Mouse (Mus musculus) neural tube, embryonic 13.5 days (tissue): ENCODE data around the gene Ptges2. TPM values are rescaled to one million over a fixed set of nuclear protein-coding genes. Genes with fewer than 3 reads are reported as not detected.
A peak's percentile ranks its signal among the peaks of the same experiment; 100 is the strongest.

Experiments
- ATAC-seq: fragments of 200-750 bp; cut with Nextera tagmentation; 2 replicates; pipeline ENCODE4 v1.8.0; 2017; ENCODE audit warnings: low read depth, mild to moderate bottlenecking, moderate TSS enrichment, moderate library complexity
- H3K27ac ChIP-seq: fragments of 300-500 bp; sonication (generic); replicated peaks from 2 replicates; pipeline ENCODE4 v1.5.1; 2015; ENCODE audit warnings: moderate library complexity, mild to moderate bottlenecking, inconsistent platforms
- H3K27me3 ChIP-seq: fragments of 300-500 bp; sonication (generic); 2 replicates; pipeline ENCODE4 v1.6.1; 2015; ENCODE audit warnings: mild to moderate bottlenecking, inconsistent platforms
- H3K36me3 ChIP-seq: fragments of 300-500 bp; sonication (generic); 2 replicates; pipeline ENCODE4 v1.6.1; 2015; ENCODE audit warnings: mild to moderate bottlenecking, inconsistent platforms
- H3K4me1 ChIP-seq: fragments of 300-500 bp; sonication (generic); replicated peaks from 2 replicates; pipeline ENCODE4 v1.6.1; 2015; ENCODE audit warnings: inconsistent platforms
- H3K4me2 ChIP-seq: fragments of 300-500 bp; sonication (generic); 2 replicates; pipeline ENCODE4 v1.6.1; 2015; ENCODE audit warnings: inconsistent platforms, mild to moderate bottlenecking, moderate library complexity
- H3K4me3 ChIP-seq: fragments of 300-500 bp; sonication (generic); 2 replicates; pipeline ENCODE4 v1.5.1; 2015; ENCODE audit warnings: mild to moderate bottlenecking, inconsistent platforms
- H3K9ac ChIP-seq: fragments of 300-500 bp; sonication (generic); 2 replicates; pipeline ENCODE4 v1.6.1; 2015; ENCODE audit warnings: moderate library complexity, mild to moderate bottlenecking, inconsistent platforms
- H3K9me3 ChIP-seq: fragments of 300-500 bp; sonication (generic); 2 replicates; pipeline ENCODE4 v1.6.1; 2016; ENCODE audit warnings: inconsistent platforms
- WGBS: fragments of 180-500 bp; shearing (Covaris S2); methylation state at CpG from one replicate; pipeline ENCODE4 v1.1.7; 2015; 5-methylcytosine and 5-hydroxymethylcytosine counted together
- polyA plus RNA-seq: library from polyadenylated mRNA; unstranded; fragments of >200 nt; fragmentation: Nextera tagmentation; extraction: Ambion mirVana; gene quantifications from 2 replicates; pipeline ENCODE4 v1.2.1, GENCODE M21; 2015

The Ptges2 gene
- polyA plus RNA-seq, 1 experiment from 2014 or later: 46.0 TPM

DNA sequence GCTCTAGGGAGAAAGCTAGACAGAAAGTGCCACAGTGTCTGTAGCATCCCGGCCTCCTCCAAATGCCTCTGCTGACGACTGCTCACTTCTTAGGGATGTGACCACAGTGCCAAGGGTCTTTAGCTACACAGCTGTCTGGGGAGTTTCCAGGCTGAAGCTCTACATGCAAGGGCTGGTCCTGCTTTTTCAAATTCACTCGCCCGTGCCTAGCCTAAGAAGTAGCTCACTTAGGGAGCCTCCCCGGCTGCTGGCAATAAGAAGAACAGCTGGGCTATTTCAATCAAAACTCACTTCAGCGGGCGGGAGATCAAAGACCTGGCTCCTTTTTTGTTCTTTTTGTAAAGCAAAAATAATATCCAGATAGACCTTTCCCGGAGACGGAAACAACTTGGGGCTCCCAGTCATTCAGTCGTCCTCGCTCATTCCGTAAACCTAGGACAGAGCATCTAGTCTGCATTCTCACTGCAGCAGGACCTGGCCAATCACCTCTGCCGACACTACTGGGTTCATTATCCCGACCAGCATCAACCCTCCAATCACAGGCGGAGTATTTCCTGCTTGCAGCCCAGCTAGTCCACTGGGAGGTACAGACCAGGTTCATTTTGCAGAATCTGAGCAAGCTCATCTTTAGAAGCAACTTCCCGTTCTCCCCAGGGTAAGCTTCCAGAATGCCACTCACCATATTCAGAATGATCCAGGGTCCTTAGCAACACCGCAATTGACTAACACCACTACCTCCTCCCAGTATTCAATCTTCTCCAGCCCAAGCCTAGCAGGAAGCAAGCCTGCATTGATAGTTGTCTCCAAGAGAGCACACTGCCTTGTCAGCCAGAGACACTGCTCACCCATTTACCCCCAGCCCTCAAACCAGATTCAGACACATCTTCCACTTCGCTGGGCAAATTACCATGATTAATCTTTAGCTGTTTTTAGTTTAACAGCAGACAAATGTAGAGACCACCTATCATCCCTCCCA is 35.3 kb downstream of the Ptges2 start:
- peaks cover 48% of the 10 kb centered on the region for H3K4me1 ChIP-seq
- peak overlapping the region; percentile 92 for H3K27ac ChIP-seq
- H3K4me3 ChIP-seq: peak overlapping the region; percentile 56
- H3K36me3 ChIP-seq: no peaks in the 10 kb centered on the region
- peak; percentile 94 for ATAC-seq
- peak overlapping the region; percentile 86 for H3K4me2 ChIP-seq
- H3K9me3 ChIP-seq: no peaks in the 10 kb centered on the region
- 6% methylated on average over 18 of the region's 18 CpGs for WGBS
- H3K9ac ChIP-seq: peak overlapping the region; percentile 84
- no peaks in the 10 kb centered on the region for H3K27me3 ChIP-seq

DNA sequence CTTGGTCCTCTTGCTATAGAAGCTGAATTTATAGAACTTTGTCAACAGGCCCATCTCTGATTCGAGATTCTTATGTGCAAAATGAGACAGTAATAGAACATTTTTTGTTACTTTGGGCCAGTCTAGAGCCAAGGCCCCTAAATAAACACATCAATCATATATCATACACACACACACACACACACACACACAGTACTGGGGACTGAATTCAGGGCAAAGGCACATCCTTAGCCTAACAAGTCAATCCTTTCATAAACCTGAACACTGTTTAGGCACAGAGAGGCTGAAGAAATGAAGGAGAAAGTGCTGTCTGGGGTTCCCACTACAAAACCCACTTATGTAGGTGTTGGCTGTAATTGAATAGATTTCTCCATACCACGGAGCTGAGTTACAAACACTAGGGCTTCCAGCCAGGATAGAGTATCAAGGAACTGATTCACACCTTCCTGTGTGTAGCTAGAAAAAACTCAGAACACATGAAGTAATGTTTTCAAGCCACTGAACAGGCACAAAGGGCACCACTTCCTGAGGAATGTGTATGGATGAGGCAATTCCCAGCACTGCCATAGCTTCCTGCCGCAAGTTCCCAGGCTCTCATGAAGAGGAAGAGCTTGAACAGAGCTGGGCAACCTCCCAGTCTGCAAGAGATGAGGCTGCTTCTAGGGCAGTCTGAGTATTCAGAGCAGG is 41.1 kb downstream of the Ptges2 start:
- H3K27ac ChIP-seq: peak overlapping the region; percentile 77
- H3K4me1 ChIP-seq: peaks cover 52% of the 10 kb centered on the region
- H3K4me3 ChIP-seq: no peak overlapping the region
- peak; percentile 79 for ATAC-seq
- 56% methylated on average over 3 of the region's 3 CpGs for WGBS
- no peaks in the 10 kb centered on the region for H3K36me3 ChIP-seq
- no peak overlapping the region for H3K4me2 ChIP-seq
- H3K9me3 ChIP-seq: no peaks in the 10 kb centered on the region
- no peaks in the 10 kb centered on the region for H3K27me3 ChIP-seq
- H3K9ac ChIP-seq: no peak overlapping the region

DNA sequence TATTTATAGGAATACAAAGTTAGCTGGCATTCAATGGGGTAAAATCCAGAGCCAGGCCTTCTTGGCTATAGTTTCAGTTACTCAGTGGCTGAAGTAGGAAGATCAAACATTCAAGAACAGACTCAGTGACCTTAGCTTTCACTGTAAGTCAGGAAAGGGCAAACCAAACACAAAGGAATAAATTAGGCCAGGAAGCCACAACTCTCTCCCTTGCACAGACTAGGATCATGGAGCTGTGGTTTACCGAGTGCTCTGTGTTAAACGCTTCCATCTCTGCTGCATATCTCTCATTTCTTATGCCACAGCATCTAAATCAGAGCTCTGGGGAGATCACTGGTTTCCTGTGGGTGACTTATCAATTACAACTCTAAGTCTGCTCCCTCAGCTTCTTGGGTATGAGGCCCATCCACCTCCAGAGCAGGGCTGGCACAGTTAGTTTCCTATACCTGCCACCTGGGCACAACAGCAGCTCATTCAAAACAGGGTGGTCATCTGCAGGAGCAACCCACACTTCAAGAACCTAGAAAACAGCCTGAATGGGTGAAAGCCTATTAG is 42.0 kb downstream of the Ptges2 start:
- WGBS: 54% methylated on average over 2 of the region's 2 CpGs
- Histone ChIP-seq H3K4me1 (peaks cover 49% of the 10 kb centered on the region), H3K27ac (peak overlapping the region; percentile 77), H3K9me3 (no peaks in the 10 kb centered on the region), H3K4me3 (no peak overlapping the region), H3K4me2 (no peak overlapping the region), H3K36me3 (no peaks in the 10 kb centered on the region), H3K27me3 (no peaks in the 10 kb centered on the region), H3K9ac (peak overlapping the region; percentile 6; the same call in 1 of the 2 replicates)
- ATAC-seq: no peak

DNA sequence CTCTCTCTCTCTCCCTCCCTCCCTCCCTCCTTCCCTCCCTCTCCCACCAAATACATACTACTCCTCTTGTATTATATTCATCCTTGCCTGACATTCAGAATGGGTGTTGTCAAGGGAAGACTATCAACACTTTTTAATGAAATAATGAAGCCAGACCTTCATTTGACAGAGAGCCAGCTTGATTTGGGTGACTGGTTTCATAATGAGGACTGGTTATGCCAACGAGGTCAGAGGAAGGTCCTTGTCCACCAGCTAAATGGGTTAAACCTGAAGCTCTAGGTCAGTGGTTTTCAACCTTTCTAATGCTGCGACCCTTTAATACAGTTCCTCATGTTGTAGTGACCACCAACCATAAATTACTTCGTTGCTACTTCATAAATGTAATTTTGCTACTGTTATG is 43.0 kb downstream of the Ptges2 start:
- no peak for ATAC-seq
- Histone ChIP-seq H3K27me3 (no peaks in the 10 kb centered on the region), H3K4me1 (peaks cover 49% of the 10 kb centered on the region), H3K4me2 (no peak overlapping the region), H3K4me3 (no peak overlapping the region), H3K9me3 (no peaks in the 10 kb centered on the region), H3K36me3 (0 out of 2 replicates have a peak, but pooled peaks cover 2% of the 10 kb centered on the region), H3K9ac (no peak overlapping the region), H3K27ac (no peak overlapping the region)
- 80% methylated on average over 3 of the region's 3 CpGs for WGBS

DNA sequence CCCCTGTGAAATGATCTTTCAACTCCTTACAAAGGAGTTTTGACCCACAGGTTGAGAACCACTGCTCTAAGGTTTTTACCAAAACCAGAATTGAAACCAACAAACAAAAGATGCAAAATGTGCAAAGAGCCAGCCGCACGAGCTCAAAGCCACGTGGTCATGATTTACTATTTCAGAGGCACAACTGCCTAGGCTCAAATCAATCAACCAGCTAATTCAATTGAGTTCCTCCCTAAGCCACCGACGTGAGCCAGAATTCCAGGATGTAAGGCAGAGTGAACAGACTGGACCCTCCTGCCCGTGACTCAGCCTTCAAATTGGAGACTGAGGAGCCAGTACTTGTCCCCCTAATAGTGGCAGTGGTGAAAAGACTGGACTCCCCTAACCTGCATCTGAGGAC is 43.5 kb downstream of the Ptges2 start:
- Histone ChIP-seq H3K4me1 (peaks cover 49% of the 10 kb centered on the region), H3K9ac (no peak overlapping the region), H3K27ac (no peak overlapping the region), H3K9me3 (no peaks in the 10 kb centered on the region), H3K36me3 (0 out of 2 replicates have a peak, but pooled peaks cover 5% of the 10 kb centered on the region), H3K27me3 (no peaks in the 10 kb centered on the region), H3K4me3 (no peak overlapping the region), H3K4me2 (no peak overlapping the region)
- no peak for ATAC-seq
- WGBS: 26% methylated on average over 6 of the region's 6 CpGs

DNA sequence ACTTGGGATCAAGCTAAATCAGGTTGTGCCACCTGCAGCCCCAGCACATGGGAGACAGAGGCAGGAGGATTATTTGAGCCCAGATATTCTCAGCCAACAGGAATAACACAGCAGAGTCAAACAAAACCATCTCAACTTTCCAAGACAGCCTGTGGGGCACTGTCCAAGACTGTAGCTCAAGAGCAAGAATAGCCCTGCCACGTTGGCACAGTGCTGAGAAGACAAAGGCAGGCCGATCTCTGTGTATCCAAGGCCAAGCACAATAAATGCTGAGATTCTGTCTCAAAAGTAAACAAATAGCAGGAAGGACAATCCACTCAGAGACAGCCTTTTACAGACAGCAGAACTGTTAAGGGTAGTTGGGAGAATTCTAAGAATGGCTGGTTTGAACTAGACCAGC is 44.5 kb downstream of the Ptges2 start:
- Histone ChIP-seq H3K4me2 (no peak overlapping the region), H3K27me3 (no peaks in the 10 kb centered on the region), H3K9ac (no peak overlapping the region), H3K9me3 (no peaks in the 10 kb centered on the region), H3K4me3 (no peak overlapping the region), H3K36me3 (0 out of 2 replicates have a peak, but pooled peaks cover 9% of the 10 kb centered on the region), H3K4me1 (peaks cover 49% of the 10 kb centered on the region), H3K27ac (peak overlapping the region; percentile 52)
- no peak for ATAC-seq
- 44% methylated on average over 2 of the region's 2 CpGs for WGBS

DNA sequence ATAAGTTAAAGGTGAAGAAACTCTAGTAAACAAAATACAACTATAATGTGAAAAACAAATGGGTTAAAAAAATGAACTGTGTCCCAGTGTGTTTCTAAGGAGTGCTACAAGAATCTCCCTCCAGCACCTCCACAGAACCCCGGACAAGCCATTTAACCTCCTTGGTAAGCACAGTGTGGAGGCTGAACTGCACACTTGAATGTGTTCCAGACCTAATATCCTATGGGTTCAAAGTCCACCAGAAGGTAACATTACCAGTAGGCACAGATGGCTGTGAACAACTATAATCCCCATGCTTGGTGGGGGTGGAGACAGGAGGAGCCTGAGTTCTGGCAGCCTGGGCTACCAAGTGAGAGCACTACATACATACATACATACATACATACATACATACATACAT is 44.9 kb downstream of the Ptges2 start:
- Histone ChIP-seq H3K4me3 (no peak overlapping the region), H3K36me3 (0 out of 2 replicates have a peak, but pooled peaks cover 9% of the 10 kb centered on the region), H3K9ac (no peak overlapping the region), H3K4me2 (no peak overlapping the region), H3K27ac (no peak overlapping the region), H3K9me3 (no peaks in the 10 kb centered on the region), H3K4me1 (peaks cover 49% of the 10 kb centered on the region), H3K27me3 (no peaks in the 10 kb centered on the region)
- WGBS: 85% methylated on average over 1 of the region's 1 CpGs
- ATAC-seq: no peak

DNA sequence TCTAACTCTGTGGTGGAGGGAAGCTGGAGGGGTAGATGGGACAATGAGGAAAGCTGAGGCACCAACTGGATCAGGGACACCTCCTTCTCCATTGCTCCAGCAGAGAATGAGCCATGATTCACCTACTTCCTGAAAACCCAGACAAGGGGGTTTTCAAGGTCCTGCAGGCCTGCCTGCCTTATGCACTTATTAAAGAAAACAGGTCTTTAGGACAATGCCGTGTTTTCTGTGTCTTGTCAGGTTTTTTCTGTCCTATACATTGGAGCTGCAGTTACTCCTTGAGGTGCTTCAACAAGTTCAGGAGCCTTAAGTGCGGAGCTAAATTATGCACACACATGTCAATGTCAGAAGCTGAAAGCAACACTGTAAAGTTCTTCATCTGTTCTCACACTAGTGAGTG is 45.9 kb downstream of the Ptges2 start:
- Histone ChIP-seq H3K4me1 (peaks cover 41% of the 10 kb centered on the region), H3K36me3 (0 out of 2 replicates have a peak, but pooled peaks cover 9% of the 10 kb centered on the region), H3K4me3 (no peak overlapping the region), H3K4me2 (no peak overlapping the region), H3K9ac (no peak overlapping the region), H3K27me3 (no peaks in the 10 kb centered on the region), H3K9me3 (no peaks in the 10 kb centered on the region), H3K27ac (no peak overlapping the region)
- no peak for ATAC-seq
- 89% methylated on average over 2 of the region's 2 CpGs for WGBS

DNA sequence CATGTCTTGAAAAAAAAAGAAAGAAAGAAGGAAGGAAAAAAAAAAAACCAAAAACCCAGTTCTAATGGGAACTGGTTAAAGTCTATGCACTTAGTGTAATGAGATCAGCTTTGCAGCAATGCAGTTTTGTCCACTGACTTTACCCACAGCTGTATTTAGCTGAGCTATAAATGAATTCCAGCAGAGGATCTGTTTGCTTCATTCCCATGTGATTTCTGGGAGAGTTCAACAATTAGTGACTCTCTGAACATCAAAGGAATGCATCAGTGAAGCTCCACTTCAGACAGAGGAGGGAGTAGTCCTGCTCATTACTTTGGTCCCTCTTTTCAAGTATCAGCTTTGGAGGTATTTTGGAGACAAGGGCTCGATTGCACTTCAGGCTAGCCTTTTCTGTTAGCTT is 49.8 kb downstream of the Ptges2 start:
- H3K9ac ChIP-seq: no peak overlapping the region
- no peak overlapping the region for H3K27ac ChIP-seq
- no peak overlapping the region for H3K4me3 ChIP-seq
- 68% methylated on average over 1 of the region's 1 CpGs for WGBS
- H3K4me1 ChIP-seq: peaks cover 38% of the 10 kb centered on the region
- H3K36me3 ChIP-seq: 0 out of 2 replicates have a peak, but pooled peaks cover 9% of the 10 kb centered on the region
- H3K4me2 ChIP-seq: no peak overlapping the region
- ATAC-seq: no peak
- no peaks in the 10 kb centered on the region for H3K27me3 ChIP-seq
- no peaks in the 10 kb centered on the region for H3K9me3 ChIP-seq

DNA sequence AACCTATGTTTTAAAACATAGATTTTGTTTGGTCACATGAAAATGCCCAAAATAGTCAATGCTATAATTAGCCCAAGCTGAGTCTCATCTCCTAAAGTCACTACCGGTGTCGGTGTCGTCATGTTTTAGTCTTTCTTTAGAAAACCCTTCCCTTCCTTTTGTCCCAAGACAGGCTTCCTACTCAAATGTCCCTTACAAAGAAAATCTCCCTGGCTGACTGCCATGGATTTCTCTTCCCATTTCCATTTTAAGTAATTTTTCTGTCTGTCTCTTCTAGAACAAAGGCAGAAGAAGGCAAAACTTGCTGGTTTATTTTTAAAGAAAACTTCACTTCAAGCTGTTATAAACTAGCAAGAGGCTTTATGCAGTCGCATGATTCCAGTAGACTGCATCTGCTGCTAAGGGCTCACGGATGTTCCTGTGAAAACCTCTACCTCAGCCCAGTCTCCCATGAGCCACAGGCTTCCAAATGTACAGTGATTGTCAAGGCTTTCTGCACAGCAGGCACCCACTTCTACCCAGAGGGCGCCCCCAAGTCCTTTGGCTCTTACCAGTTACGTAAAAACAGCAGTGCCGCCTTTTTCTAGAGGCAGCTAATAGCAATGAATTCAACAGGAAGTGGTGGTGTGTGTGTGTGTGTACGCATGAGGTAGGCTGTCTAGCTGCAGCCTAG is 51.7 kb downstream of the Ptges2 start:
- Histone ChIP-seq H3K36me3 (0 out of 2 replicates have a peak, but pooled peaks cover 9% of the 10 kb centered on the region), H3K27ac (peak overlapping the region; percentile 47), H3K4me1 (peaks cover 37% of the 10 kb centered on the region), H3K27me3 (no peaks in the 10 kb centered on the region), H3K9me3 (no peaks in the 10 kb centered on the region), H3K4me3 (no peak overlapping the region), H3K4me2 (peak overlapping the region; percentile 9; the same call in 1 of the 2 replicates), H3K9ac (peak overlapping the region; percentile 17; the same call in 1 of the 2 replicates)
- no peak for ATAC-seq
- 66% methylated on average over 9 of the region's 9 CpGs for WGBS

DNA sequence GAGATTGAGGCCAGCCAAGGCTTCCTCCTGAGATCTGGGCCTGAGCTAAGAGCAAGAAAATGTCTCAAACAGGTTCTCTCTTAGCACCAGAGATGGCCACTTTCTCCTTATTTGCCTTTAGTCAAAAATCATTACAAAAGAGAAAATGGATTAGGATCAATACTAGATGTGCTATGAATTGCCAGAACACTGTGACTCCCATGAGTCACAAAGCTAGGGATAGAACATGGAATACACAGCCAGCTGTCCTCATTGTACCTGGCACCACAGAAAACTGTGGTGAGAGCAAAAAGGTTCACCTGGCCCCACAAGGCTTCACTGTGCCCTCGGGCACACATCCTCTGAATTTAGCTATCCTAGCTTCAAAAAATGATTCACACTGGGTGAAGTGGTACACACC is 52.8 kb downstream of the Ptges2 start:
- H3K4me1 ChIP-seq: peaks cover 47% of the 10 kb centered on the region
- no peak overlapping the region for H3K9ac ChIP-seq
- H3K4me3 ChIP-seq: no peak overlapping the region
- H3K9me3 ChIP-seq: no peaks in the 10 kb centered on the region
- H3K27me3 ChIP-seq: no peaks in the 10 kb centered on the region
- ATAC-seq: no peak
- no peak overlapping the region for H3K4me2 ChIP-seq
- no peak overlapping the region for H3K27ac ChIP-seq
- 95% methylated on average over 1 of the region's 1 CpGs for WGBS
- 0 out of 2 replicates have a peak, but pooled peaks cover 9% of the 10 kb centered on the region for H3K36me3 ChIP-seq
